In the genomic region with DNA sequence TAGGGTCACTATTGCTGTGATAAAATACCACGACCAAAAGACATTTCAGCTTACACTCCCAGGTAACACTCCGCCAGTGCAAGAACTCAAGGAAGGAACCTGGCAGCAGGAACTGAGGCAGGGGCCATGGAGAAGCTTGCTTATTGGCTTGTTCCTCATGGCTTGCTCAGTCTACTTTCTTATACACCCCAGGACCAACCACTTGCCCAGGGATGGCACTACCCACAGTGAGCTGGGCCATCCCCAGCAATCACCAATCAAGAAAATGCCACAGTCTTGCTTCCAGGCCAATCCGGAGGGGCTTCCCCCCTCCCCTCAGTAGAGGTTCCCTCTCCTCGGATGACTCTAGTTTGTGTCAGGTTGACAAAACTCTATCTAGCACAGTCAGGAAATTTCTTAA, we compare ENCODE assay signal across 21 mouse cellular contexts.
"Had no signal": no experiment of that assay in that cellular context is flagged by ENCODE, and none has a peak within 500 bp of the region (broad histone marks: within the 10 kb centered on the region; RNA-seq: fewer than 3 reads in every experiment).

No protein-coding gene starts in this region.

- H3K27ac ChIP-seq: kidney, postnatal 0 days; layer of hippocampus, adult 2 months; limb, embryonic 10.5 days; limb, embryonic 13.5 days; liver, embryonic 12.5 days; liver, embryonic 15.5 days; lung, embryonic 15.5 days; stomach, embryonic 15.5 days had no signal

- H3K4me2 ChIP-seq: limb, embryonic 13.5 days; liver, embryonic 12.5 days; liver, embryonic 15.5 days; lung, embryonic 15.5 days; midbrain, embryonic 11.5 days; stomach, embryonic 15.5 days had no signal

- H3K9ac ChIP-seq: limb, embryonic 13.5 days; liver, embryonic 12.5 days; liver, embryonic 15.5 days; lung, embryonic 15.5 days; stomach, embryonic 15.5 days had no signal

- H3K4me3 ChIP-seq: layer of hippocampus, adult 2 months; limb, embryonic 10.5 days; limb, embryonic 13.5 days; liver, embryonic 12.5 days; liver, embryonic 15.5 days; lung, embryonic 15.5 days; stomach, embryonic 15.5 days had no signal

- DNase-seq: kidney, adult 2 months; kidney, postnatal 25 days; layer of hippocampus, adult 9-11 months; liver; lung, adult 18-20 months; lung, postnatal 10 days; lung, postnatal 36 days; retina, postnatal 1 day; right cerebral cortex, postnatal 25 days; spleen, adult 18-20 months; thymus, postnatal 25 days had no signal

- H3K36me3 ChIP-seq: limb, embryonic 10.5 days; limb, embryonic 13.5 days; liver, embryonic 12.5 days; liver, embryonic 15.5 days; lung, embryonic 15.5 days; stomach, embryonic 15.5 days had no signal

- ATAC-seq: intestine, postnatal 0 days; liver, embryonic 12.5 days had no signal

- H3K4me1 ChIP-seq: limb, embryonic 10.5 days; limb, embryonic 13.5 days; liver, embryonic 12.5 days; liver, embryonic 15.5 days; lung, embryonic 15.5 days; stomach, embryonic 15.5 days had no signal

- H3K9me3 ChIP-seq: limb, embryonic 10.5 days; limb, embryonic 13.5 days; liver, embryonic 12.5 days; liver, embryonic 15.5 days; lung, embryonic 15.5 days; stomach, embryonic 15.5 days had no signal

- H3K27me3 ChIP-seq: limb, embryonic 13.5 days; liver, embryonic 12.5 days; liver, embryonic 15.5 days; lung, embryonic 15.5 days; stomach, embryonic 15.5 days had no signal
